Mouse (Mus musculus): ENCODE measurements around the gene Arrdc2. TPM values are rescaled to one million over a fixed set of nuclear protein-coding genes. Genes with fewer than 3 reads are reported as not detected.

The Arrdc2 gene
- polyA plus RNA-seq, 1 experiment from 2014 or later, result 8.8 TPM

- DNase-seq (ENCODE audit: low spot score) (no peak), ATAC-seq (ENCODE audit: insufficient read depth, low FRiP score, low TSS enrichment) (no peak)
- H3K36me3 ChIP-seq (ENCODE audit: control insufficient read depth, insufficient read depth, low read length), result no peaks in the 10 kb centered on the region
- no peak overlapping the region for H3K4me2 ChIP-seq (ENCODE audit: low read depth)
- no peak overlapping the region for H3K4me3 ChIP-seq (ENCODE audit: low read depth, low read length)
- no peak overlapping the region for H3K9ac ChIP-seq (ENCODE audit: low read length)
- peaks cover 56% of the 10 kb centered on the region for H3K27me3 ChIP-seq (ENCODE audit: control insufficient read depth, insufficient read depth, low read length)
- peaks cover 13% of the 10 kb centered on the region for H3K4me1 ChIP-seq (ENCODE audit: control insufficient read depth, insufficient read depth, low read length)
- no peaks in the 10 kb centered on the region for H3K9me3 ChIP-seq (ENCODE audit: control insufficient read depth, low read length)
- no peak overlapping the region for H3K27ac ChIP-seq (ENCODE audit: low read depth, low read length)
- whole genome bisulfite sequencing, result 74% methylated on average over 11 of the region's 11 CpGs
Observed at GRCm38 (mm10) chr8:70802786-70803510, 36.6 kb downstream of the Arrdc2 start.

GRCm38 (mm10) chr8:70801830-70802229 lies 37.7 kb downstream of the Arrdc2 start:
- no peak overlapping the region for H3K27ac ChIP-seq (ENCODE audit: low read depth, low read length)
- no peak overlapping the region for H3K9ac ChIP-seq (ENCODE audit: low read length)
- H3K4me1 ChIP-seq (ENCODE audit: control insufficient read depth, insufficient read depth, low read length), result peaks cover 17% of the 10 kb centered on the region
- no peak for ATAC-seq (ENCODE audit: insufficient read depth, low FRiP score, low TSS enrichment)
- H3K4me2 ChIP-seq (ENCODE audit: low read depth), result no peak overlapping the region
- H3K27me3 ChIP-seq (ENCODE audit: control insufficient read depth, insufficient read depth, low read length), result peaks cover 57% of the 10 kb centered on the region
- no peaks in the 10 kb centered on the region for H3K9me3 ChIP-seq (ENCODE audit: control insufficient read depth, low read length)
- WGBS, result 78% methylated on average over 1 of the region's 1 CpGs
- H3K36me3 ChIP-seq (ENCODE audit: control insufficient read depth, insufficient read depth, low read length), result no peaks in the 10 kb centered on the region
- H3K4me3 ChIP-seq (ENCODE audit: low read depth, low read length), result no peak overlapping the region
- no peak for DNase-seq (ENCODE audit: low spot score)

- H3K27me3 ChIP-seq (ENCODE audit: control insufficient read depth, insufficient read depth, low read length), result peaks cover 58% of the 10 kb centered on the region
- H3K4me3 ChIP-seq (ENCODE audit: low read depth, low read length), result no peak overlapping the region
- DNase-seq (ENCODE audit: low spot score) (no peak), ATAC-seq (ENCODE audit: insufficient read depth, low FRiP score, low TSS enrichment) (no peak)
- no peaks in the 10 kb centered on the region for H3K9me3 ChIP-seq (ENCODE audit: control insufficient read depth, low read length)
- peaks cover 23% of the 10 kb centered on the region for H3K4me1 ChIP-seq (ENCODE audit: control insufficient read depth, insufficient read depth, low read length)
- 43% methylated on average over 15 of the region's 15 CpGs for WGBS
- no peak overlapping the region for H3K27ac ChIP-seq (ENCODE audit: low read depth, low read length)
- no peak overlapping the region for H3K4me2 ChIP-seq (ENCODE audit: low read depth)
- no peak overlapping the region for H3K9ac ChIP-seq (ENCODE audit: low read length)
- no peaks in the 10 kb centered on the region for H3K36me3 ChIP-seq (ENCODE audit: control insufficient read depth, insufficient read depth, low read length)
Observed at GRCm38 (mm10) chr8:70801156-70801555, 38.4 kb downstream of the Arrdc2 start.

GRCm38 (mm10) chr8:70800648-70801047 lies 38.9 kb downstream of the Arrdc2 start:
- H3K4me2 ChIP-seq (ENCODE audit: low read depth), result no peak overlapping the region
- H3K9ac ChIP-seq (ENCODE audit: low read length), result no peak overlapping the region
- no peaks in the 10 kb centered on the region for H3K9me3 ChIP-seq (ENCODE audit: control insufficient read depth, low read length)
- H3K4me3 ChIP-seq (ENCODE audit: low read depth, low read length), result no peak overlapping the region
- H3K4me1 ChIP-seq (ENCODE audit: control insufficient read depth, insufficient read depth, low read length), result peaks cover 24% of the 10 kb centered on the region
- peaks cover 55% of the 10 kb centered on the region for H3K27me3 ChIP-seq (ENCODE audit: control insufficient read depth, insufficient read depth, low read length)
- no peak for ATAC-seq (ENCODE audit: insufficient read depth, low FRiP score, low TSS enrichment)
- WGBS, result 50% methylated on average over 10 of the region's 10 CpGs
- no peak for DNase-seq (ENCODE audit: low spot score)
- no peaks in the 10 kb centered on the region for H3K36me3 ChIP-seq (ENCODE audit: control insufficient read depth, insufficient read depth, low read length)
- no peak overlapping the region for H3K27ac ChIP-seq (ENCODE audit: low read depth, low read length)

GRCm38 (mm10) chr8:70798281-70798680 lies 41.2 kb downstream of the Arrdc2 start:
- Histone ChIP-seq H3K27ac (ENCODE audit: low read depth, low read length) (no peak overlapping the region), H3K27me3 (ENCODE audit: control insufficient read depth, insufficient read depth, low read length) (peaks cover 39% of the 10 kb centered on the region)

GRCm38 (mm10) chr8:70797081-70798070 lies 42.1 kb downstream of the Arrdc2 start:
- H3K4me2 ChIP-seq (ENCODE audit: low read depth), result peak overlapping the region; percentile 65
- peak; percentile 79 for ATAC-seq (ENCODE audit: insufficient read depth, low FRiP score, low TSS enrichment)
- peak overlapping the region; percentile 61 for H3K9ac ChIP-seq (ENCODE audit: low read length)
- H3K27ac ChIP-seq (ENCODE audit: low read depth, low read length), result peak overlapping the region; percentile 39; the same call in 1 of the 2 replicates
- peaks cover 36% of the 10 kb centered on the region for H3K27me3 ChIP-seq (ENCODE audit: control insufficient read depth, insufficient read depth, low read length)
- H3K4me1 ChIP-seq (ENCODE audit: control insufficient read depth, insufficient read depth, low read length), result peaks cover 24% of the 10 kb centered on the region
- peak overlapping the region; percentile 52 for H3K4me3 ChIP-seq (ENCODE audit: low read depth, low read length)
- peak; percentile 89 for DNase-seq (ENCODE audit: low spot score)
- H3K36me3 ChIP-seq (ENCODE audit: control insufficient read depth, insufficient read depth, low read length), result no peaks in the 10 kb centered on the region
- H3K9me3 ChIP-seq (ENCODE audit: control insufficient read depth, low read length), result no peaks in the 10 kb centered on the region
- under 1% methylated on average over 49 of the region's 57 CpGs for WGBS

More at GRCm38 (mm10) chr8:70798281-70798680, 41.2 kb downstream of the Arrdc2 start:
- Histone ChIP-seq H3K36me3 (ENCODE audit: control insufficient read depth, insufficient read depth, low read length) (no peaks in the 10 kb centered on the region), H3K9ac (ENCODE audit: low read length) (no peak overlapping the region), H3K9me3 (ENCODE audit: control insufficient read depth, low read length) (no peaks in the 10 kb centered on the region), H3K4me1 (ENCODE audit: control insufficient read depth, insufficient read depth, low read length) (peaks cover 16% of the 10 kb centered on the region), H3K4me3 (ENCODE audit: low read depth, low read length) (peak overlapping the region; percentile 52), H3K4me2 (ENCODE audit: low read depth) (peak overlapping the region; percentile 65; the same call in 1 of the 2 replicates)
- DNase-seq (ENCODE audit: low spot score), result no peak
- WGBS, result 14% methylated on average over 15 of the region's 15 CpGs
- ATAC-seq (ENCODE audit: insufficient read depth, low FRiP score, low TSS enrichment), result no peak

- Histone ChIP-seq H3K4me1 (ENCODE audit: control insufficient read depth, insufficient read depth, low read length) (peaks cover 27% of the 10 kb centered on the region), H3K27me3 (ENCODE audit: control insufficient read depth, insufficient read depth, low read length) (peaks cover 36% of the 10 kb centered on the region)
- WGBS, result 2% methylated on average over 53 of the region's 54 CpGs
Observed at GRCm38 (mm10) chr8:70796403-70797080, 43.0 kb downstream of the Arrdc2 start.

GRCm38 (mm10) chr8:70795370-70795769 lies 44.1 kb downstream of the Arrdc2 start:
- Histone ChIP-seq H3K27me3 (ENCODE audit: control insufficient read depth, insufficient read depth, low read length) (peaks cover 33% of the 10 kb centered on the region), H3K36me3 (ENCODE audit: control insufficient read depth, insufficient read depth, low read length) (no peaks in the 10 kb centered on the region), H3K9ac (ENCODE audit: low read length) (no peak overlapping the region), H3K9me3 (ENCODE audit: control insufficient read depth, low read length) (no peaks in the 10 kb centered on the region), H3K27ac (ENCODE audit: low read depth, low read length) (no peak overlapping the region), H3K4me3 (ENCODE audit: low read depth, low read length) (no peak overlapping the region), H3K4me2 (ENCODE audit: low read depth) (no peak overlapping the region), H3K4me1 (ENCODE audit: control insufficient read depth, insufficient read depth, low read length) (peaks cover 34% of the 10 kb centered on the region)
- DNase-seq (ENCODE audit: low spot score) (no peak), ATAC-seq (ENCODE audit: insufficient read depth, low FRiP score, low TSS enrichment) (no peak)
- 82% methylated on average over 2 of the region's 2 CpGs for WGBS

More at GRCm38 (mm10) chr8:70796403-70797080, 43.0 kb downstream of the Arrdc2 start:
- Histone ChIP-seq H3K9me3 (ENCODE audit: control insufficient read depth, low read length) (no peaks in the 10 kb centered on the region), H3K27ac (ENCODE audit: low read depth, low read length) (peak overlapping the region; percentile 39; the same call in 1 of the 2 replicates), H3K4me3 (ENCODE audit: low read depth, low read length) (peak overlapping the region; percentile 52), H3K4me2 (ENCODE audit: low read depth) (peak overlapping the region; percentile 65), H3K9ac (ENCODE audit: low read length) (peak overlapping the region; percentile 61), H3K36me3 (ENCODE audit: control insufficient read depth, insufficient read depth, low read length) (no peaks in the 10 kb centered on the region)
- ATAC-seq (ENCODE audit: insufficient read depth, low FRiP score, low TSS enrichment) (no peak), DNase-seq (ENCODE audit: low spot score) (no peak)

All from neural tube, embryonic 11.5 days (tissue).